Mouse (Mus musculus): ENCODE results near the gene Accsl.

Accsl gene

GRCm38 (mm10) chr2:93869107-93869600 is at the start of gene Accsl:
Accsl (minus strand) TSS chr2:93869157.
- no peak for DNase-seq

- DNase-seq, result no peak
Observed at GRCm38 (mm10) chr2:93913552-93913951, 44.6 kb upstream of the Accsl start.

GRCm38 (mm10) chr2:93911942-93912341 is 43.0 kb upstream of the Accsl start:
- DNase-seq, result no peak

GRCm38 (mm10) chr2:93909716-93910115 is 40.8 kb upstream of the Accsl start:
- DNase-seq, result no peak

- no peak for DNase-seq
Observed at GRCm38 (mm10) chr2:93907519-93908294, 38.8 kb upstream of the Accsl start.

GRCm38 (mm10) chr2:93906316-93906715 is 37.4 kb upstream of the Accsl start:
- no peak for DNase-seq

- no peak for DNase-seq
Observed at GRCm38 (mm10) chr2:93903415-93903814, 34.5 kb upstream of the Accsl start.

GRCm38 (mm10) chr2:93902680-93903305 is 33.8 kb upstream of the Accsl start:
- no peak for DNase-seq

DNA sequence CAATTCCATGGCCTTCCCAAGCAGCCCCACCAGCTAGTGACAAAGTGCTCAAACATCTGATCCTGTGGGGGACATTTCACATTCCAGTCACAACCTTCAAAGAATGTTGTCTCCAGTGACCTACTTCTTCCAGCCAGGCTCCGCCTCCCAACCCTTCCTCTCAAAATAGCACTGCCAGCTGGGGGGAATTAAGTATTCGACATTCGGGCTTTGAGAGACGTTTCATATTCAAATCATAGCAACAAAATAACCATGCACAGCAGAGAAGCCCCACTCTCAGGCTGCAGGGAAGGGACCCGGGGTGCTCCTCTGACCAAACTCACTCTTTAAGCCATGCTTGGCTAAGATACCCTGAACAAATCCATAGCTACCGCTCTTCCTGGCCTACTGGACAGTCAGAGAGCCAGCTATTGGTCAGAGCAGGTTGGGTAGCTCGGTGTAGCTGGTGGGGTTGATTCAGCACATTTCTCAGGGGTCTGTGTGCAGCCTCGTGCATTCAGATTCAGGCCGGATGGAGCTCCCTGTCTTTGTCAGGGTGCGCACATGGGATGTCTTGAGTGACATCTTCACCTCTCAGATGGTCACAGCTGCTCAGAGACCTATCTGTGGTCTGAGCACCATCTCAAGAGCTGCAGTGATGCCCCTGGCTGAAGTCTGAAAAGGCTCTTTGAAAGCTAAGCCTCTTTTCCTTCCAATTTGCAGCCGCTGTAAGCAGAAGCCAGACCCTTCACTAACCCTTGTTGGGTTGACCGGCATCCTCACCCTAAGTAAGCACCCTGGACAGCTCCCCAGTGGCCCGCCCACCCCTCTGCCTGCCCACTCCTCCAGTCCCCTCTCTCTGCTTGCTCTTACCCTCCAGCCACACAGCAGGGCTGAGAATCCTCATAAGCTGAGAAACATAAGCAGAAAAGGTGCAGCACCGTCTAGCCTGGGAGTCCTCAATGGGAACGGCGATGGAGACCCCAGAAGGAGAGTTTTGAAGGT is 30.7 kb upstream of the Accsl start:
- DNase-seq, result no peak

DNA sequence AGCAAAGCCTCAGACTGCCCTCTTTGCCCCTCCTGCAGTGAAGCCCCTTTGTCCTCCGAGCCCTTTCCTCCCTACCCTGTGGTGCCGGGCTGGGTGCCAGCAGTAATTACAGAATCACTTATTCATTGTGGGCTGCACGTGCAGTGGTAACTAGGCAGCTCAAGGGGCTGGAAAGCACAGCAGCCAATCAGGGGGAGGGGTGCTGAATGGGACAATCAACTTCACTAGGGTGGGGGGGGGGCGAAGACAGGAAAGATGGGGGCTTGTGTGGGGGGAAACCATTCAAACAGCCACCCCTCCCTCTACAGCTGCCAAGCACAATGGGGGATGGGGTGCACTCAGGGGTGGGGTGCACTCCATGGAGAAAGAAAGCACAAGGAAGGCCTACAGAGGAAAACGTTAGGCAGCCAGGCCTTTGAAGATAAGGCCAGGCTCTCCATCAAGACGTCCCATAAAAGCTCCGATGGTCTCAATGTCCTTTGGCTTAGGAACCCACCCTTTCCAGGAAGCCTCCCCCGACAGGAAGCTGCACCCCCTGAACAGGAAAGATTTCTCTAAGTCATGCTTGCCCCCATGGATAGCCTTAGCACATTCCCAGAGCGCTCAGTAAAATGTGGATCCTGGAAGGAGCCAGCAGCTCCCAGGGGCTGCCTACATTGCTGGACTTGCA is 22.8 kb upstream of the Accsl start:
- no peak for DNase-seq

DNA sequence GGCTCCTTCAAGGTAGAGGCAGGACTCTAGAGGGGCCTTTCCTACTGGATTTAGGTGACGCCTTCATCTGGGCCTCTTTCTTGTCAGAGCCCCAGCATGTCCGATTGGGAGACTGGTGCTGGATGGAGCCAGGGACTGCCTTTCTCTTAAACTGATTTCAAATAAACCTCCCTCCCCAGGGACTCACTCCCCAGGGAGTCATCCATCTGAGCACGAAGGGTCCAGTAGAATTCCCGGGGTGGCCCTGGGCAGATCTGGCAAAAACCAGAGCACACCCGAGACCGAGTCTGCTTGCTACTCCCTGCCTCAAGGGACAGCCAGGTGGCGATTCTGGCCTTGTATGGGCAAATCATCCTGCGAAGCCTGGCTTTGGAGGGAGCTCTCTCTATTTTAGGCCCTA is 21.2 kb upstream of the Accsl start:
- DNase-seq, result no peak

DNA sequence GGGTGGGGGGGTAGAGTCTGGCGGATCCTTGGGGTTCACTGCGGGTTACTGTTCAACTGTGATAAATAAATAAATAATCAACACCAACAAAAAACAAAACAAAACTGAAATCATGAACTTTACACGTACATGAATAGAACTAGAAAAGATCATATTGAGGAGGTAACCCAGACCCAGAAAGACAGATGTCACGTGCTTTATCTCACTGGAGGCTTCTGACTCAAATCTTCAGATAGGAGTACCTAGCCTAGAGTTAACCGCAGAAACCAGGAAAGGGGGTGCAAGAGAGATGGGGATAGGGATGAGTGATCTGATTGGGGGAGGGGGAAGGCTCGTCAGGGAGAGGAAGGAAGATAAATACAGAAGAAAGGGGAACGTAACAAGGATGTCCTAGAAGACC is 20.1 kb upstream of the Accsl start:
- no peak for DNase-seq

GRCm38 (mm10) chr2:93888366-93888765 is 19.4 kb upstream of the Accsl start:
- DNase-seq, result no peak

DNA sequence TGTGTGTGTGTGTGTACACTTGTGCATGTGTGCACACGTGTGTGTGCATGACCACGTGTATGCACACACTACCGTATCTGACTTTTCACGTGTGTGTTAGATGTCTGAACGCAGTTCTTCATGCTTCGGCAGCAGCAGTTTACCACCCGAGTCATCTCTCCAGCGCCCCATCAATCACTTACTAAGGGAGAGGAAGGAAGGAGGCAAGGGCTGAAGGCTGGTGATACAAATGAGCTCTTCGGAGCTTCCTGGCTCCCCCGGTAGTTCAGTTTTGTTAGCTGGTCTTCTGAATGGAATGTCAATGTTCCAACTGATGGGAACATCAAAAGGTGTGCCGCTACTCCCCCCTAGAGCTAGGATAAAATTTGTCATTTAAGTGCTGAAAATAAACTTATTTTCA is 18.3 kb upstream of the Accsl start:
- DNase-seq, result no peak

DNA sequence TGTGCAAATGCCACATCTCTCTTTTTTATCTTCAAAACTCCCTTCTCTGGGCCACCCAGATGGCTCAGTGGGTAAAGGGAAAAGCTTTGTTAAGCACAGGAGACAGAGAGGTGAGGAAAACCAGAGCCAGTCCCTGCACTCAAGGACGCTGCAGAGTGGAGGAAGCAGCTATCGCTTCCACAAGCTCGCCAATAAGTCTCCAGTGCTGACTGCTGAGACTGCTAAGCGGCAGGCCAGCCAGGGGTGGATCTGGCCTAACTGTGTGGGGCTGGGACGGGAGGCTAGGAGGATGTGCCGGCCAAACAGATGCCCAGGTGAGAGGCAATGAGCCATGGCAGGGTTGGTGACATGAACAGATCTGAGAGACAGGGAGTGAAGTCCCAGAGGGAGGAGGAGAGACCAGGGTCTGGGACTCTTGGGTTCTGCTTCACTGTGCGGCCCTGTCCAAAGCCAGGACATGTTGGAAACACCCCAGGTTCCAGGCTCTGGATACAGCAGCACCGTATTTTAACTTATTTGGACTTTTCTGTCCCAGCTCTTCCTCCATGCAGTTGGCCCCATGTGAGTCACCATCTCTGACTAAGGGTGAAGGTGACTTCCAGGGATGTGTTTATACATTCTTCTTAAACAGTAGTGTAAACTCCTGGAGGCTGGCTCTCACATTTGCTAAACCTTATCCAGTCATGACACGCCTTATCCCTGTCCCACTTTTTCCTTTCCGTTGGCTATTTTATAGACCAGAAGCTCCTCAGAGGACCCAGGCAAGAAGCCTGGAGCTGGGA is 17.2 kb upstream of the Accsl start:
- DNase-seq, result no peak

- DNase-seq, result no peak
Observed at GRCm38 (mm10) chr2:93883066-93883465, 14.1 kb upstream of the Accsl start.

DNA sequence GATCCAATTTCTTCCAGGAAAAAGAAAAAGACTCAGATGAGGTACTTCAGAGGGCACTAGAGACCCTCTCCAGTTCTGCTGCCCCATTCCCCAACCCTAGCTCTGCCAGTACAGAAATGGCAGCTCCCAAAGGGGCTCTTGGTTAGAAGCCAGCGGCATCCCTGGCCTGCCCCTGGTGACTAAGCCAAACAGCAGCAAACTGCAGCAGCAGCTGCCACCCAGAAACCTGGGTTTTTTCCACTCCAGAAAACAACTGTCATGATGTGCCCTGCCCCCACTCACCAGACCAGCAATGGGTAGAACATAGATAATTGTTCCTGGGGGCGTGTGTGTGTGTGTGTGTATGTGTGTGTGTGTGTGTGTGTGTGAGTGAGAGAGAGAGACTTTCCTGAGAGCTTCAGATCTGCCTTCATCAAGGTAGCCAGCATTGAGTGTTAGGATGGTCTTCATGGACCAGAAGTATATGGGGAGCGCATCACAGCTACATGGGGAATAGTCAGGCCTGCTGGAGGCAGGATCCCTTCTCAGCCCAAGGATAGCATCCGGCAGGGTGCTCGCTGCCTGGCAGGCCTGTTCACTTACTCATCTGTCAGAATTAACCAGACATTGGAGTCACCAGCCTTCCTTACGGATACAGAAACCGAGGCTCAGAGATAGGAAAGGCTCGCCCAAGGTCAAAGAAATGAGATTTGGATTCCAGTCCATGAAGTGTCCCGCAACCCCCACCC is 12.8 kb upstream of the Accsl start:
- DNase-seq, result no peak

DNA sequence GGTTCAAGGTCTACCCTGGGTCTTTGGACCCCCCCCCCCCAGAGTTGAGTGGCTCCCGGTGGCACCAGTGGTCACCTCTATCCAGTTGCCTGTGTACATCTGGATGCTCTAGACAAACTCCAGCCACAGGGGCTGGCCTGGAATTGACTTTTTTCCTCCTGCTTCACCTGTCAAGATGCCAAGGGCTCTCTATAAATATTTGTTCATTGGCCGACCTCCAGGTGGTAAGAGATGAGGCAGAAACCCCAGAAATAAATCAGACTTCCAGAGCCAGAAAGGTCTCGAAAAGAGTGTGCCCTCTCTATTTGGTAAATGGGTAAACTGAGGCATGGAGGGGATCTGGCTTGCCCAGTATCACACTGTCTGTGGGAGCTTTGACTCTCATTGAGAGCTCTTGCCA is 12.0 kb upstream of the Accsl start:
- no peak for DNase-seq

DNA sequence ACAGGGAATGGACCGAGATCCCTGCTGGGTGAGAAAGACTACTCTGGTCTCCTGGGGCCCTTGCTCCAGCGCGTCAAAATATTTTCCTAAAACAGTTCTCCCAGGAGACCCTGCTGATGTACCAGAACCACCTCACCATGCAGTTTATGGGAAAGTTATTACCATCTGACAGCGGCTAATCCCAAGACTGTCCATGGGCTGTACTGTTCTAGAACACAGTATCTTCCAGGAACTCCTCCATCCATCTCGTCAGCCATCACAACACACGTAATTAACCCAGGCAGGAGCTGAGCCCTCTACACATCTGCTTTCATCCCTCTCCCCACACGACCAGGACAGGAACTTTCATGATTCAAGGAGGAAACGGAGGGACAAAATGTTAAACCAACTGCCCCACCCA is 11.5 kb upstream of the Accsl start:
- no peak for DNase-seq

DNA sequence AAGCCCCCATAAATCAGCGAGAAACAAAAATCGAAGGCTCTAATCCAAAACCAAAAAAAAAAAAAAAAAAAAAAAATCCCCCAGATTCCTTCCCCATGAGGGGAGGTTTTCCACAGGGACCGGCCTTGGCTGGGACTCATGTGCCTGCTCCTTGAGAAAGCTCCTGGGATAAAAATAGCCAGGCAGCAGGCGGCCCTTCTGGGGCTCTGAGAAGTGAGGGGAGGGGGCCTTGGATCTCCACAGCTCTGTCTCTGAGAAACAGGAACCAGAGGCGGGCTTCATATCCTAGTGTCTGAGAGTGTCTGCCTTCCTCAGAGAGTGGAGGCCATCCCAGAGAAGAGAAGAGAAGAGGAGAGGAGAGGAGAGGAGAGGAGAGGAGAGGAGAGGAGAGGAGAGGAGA is 8.0 kb upstream of the Accsl start:
- no peak for DNase-seq

- no peak for DNase-seq
Observed at GRCm38 (mm10) chr2:93874606-93875005, 5.6 kb upstream of the Accsl start.
